Comparison of ENCODE assay signal across 8 mouse cellular contexts in the genomic region with DNA sequence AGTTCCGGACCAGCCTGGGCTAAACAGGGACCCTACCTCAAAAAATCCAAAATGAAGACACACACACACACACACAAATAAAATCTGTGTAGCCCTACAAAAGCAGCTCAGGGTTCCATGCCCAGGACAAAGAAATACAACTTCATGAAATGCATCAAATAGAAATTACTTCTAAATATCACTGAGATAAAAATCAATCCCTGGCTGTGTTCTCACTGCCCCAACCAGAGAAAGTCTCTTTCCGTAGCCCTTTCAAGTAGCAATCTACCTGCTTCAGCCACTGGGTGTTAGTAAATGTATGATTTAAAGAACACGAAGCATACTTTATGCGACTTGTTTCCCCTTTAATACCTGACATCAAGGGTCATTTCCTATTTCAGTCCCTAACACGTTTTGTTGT. TPM values are rescaled to one million over a fixed set of nuclear protein-coding genes. Genes with fewer than 3 reads are reported as not detected.
DNase-seq lines count a peak whose midpoint lies in the region; ATAC-seq and TF ChIP-seq lines count a peak whose summit lies in the region.

No protein-coding gene starts in this region.

- no peak for DNase-seq in kidney, adult 2 months
- no peak for DNase-seq in kidney, postnatal 14 days
- peak; percentile 6 for DNase-seq in c-Kit-positive CD71-positive TER-119-positive erythroid progenitor cells, embryonic 14.5 days (ENCODE audit: low spot score)
- DNase-seq in urinary bladder, postnatal 14 days (ENCODE audit: low spot score) = no peak
- no peak for DNase-seq in urinary bladder, adult 18-20 months (ENCODE audit: low spot score in 2 of 2)
- DNase-seq in adrenal gland, postnatal 36 days = no peak

- TF ChIP-seq CTCF in kidney, adult 2 months (conservative IDR thresholded peaks at IDR 0.05; ENCODE audit: insufficient read depth, insufficient read length, low read depth, low read length) = no peak

- H3K27ac ChIP-seq in kidney, adult 2 months (ENCODE audit: insufficient read depth, low read depth, low read length) = no peak overlapping the region
- no peak overlapping the region for H3K27ac ChIP-seq in hindbrain, embryonic 16.5 days (ENCODE audit: low read depth, low read length)
- no peak overlapping the region for H3K27ac ChIP-seq in midbrain, embryonic 15.5 days

- TF ChIP-seq POLR2A in kidney, adult 2 months (IDR thresholded peaks at IDR 0.05; ENCODE audit: low read depth, low read length) = no peak

- peak overlapping the region; percentile 51 for H3K9ac ChIP-seq in hindbrain, embryonic 16.5 days (ENCODE audit: low read depth, low read length)
- 0 out of 2 replicates have a peak overlapping the region, but pooled peaks have one; percentile 25 for H3K9ac ChIP-seq in midbrain, embryonic 15.5 days

- peak overlapping the region; percentile 68 for H3K4me3 ChIP-seq in kidney, adult 2 months (ENCODE audit: insufficient read depth, low read depth, low read length)
- H3K4me3 ChIP-seq in hindbrain, embryonic 16.5 days (ENCODE audit: low read length) = peak overlapping the region; percentile 90
- H3K4me3 ChIP-seq in midbrain, embryonic 15.5 days = peak overlapping the region; percentile 90

- H3K36me3 ChIP-seq in kidney, adult 2 months (ENCODE audit: control insufficient read depth, insufficient read depth, low read length) = no peaks in the 10 kb centered on the region; the same call in 1 of the 2 replicates
- no peaks in the 10 kb centered on the region for H3K36me3 ChIP-seq in hindbrain, embryonic 16.5 days (ENCODE audit: control insufficient read depth, insufficient read depth, low read length)
- H3K36me3 ChIP-seq in midbrain, embryonic 15.5 days (replicated peaks) = no peaks in the 10 kb centered on the region

- peak overlapping the region; percentile 78 for H3K4me2 ChIP-seq in hindbrain, embryonic 16.5 days (ENCODE audit: low read length)
- H3K4me2 ChIP-seq in midbrain, embryonic 15.5 days = peak overlapping the region; percentile 85

- H3K4me1 ChIP-seq in kidney, adult 2 months (ENCODE audit: control insufficient read depth, insufficient read depth, low read length) = peaks cover 5% of the 10 kb centered on the region; the same call in 1 of the 2 replicates
- peaks cover 13% of the 10 kb centered on the region for H3K4me1 ChIP-seq in hindbrain, embryonic 16.5 days (ENCODE audit: control insufficient read depth, insufficient read depth, low read depth, low read length)
- peaks cover 25% of the 10 kb centered on the region for H3K4me1 ChIP-seq in midbrain, embryonic 15.5 days

- H3K9me3 ChIP-seq in hindbrain, embryonic 16.5 days (ENCODE audit: control insufficient read depth, low read length) = no peaks in the 10 kb centered on the region
- H3K9me3 ChIP-seq in midbrain, embryonic 15.5 days = no peaks in the 10 kb centered on the region

- no peaks in the 10 kb centered on the region for H3K27me3 ChIP-seq in kidney, adult 2 months (replicated peaks; ENCODE audit: control insufficient read depth, insufficient read depth, low read length)
- H3K27me3 ChIP-seq in hindbrain, embryonic 16.5 days (replicated peaks; ENCODE audit: control insufficient read depth, insufficient read depth, low read length) = no peaks in the 10 kb centered on the region
- H3K27me3 ChIP-seq in midbrain, embryonic 15.5 days (replicated peaks) = no peaks in the 10 kb centered on the region

- ATAC-seq in hindbrain, embryonic 16.5 days = no peak
- no peak for ATAC-seq in midbrain, embryonic 15.5 days (replicated peaks)

- 22% methylated on average over 5 of the region's 5 CpGs for WGBS in kidney, adult 2 months
- 30% methylated on average over 5 of the region's 5 CpGs for WGBS in hindbrain, embryonic 16.5 days
- WGBS in midbrain, embryonic 15.5 days = 30% methylated on average over 5 of the region's 5 CpGs

RNA-seq across cellular contexts. Expression of a gene that starts 44.2 kb away (rescaled TPM):
- polyA plus RNA-seq in kidney, adult 2 months (2012; rRNA removed) = 3.3 and 4.6 TPM in 2 replicates
- 2.3 and 3.4 TPM in 2 replicates for polyA plus RNA-seq in hindbrain, embryonic 16.5 days (2015; fragmentation: Nextera tagmentation; extraction: Ambion mirVana)
- 5.7 and 6.1 TPM in 2 replicates for polyA plus RNA-seq in midbrain, embryonic 15.5 days (2015; fragmentation: Nextera tagmentation; extraction: Ambion mirVana)
- total RNA-seq in adrenal gland, postnatal 36 days (2021) = 10 to 100 TPM; 19.1 to 21.4 TPM

RNA-seq across cellular contexts. Expression of a gene that starts 44.9 kb away (rescaled TPM):
- 44.3 and 70.7 TPM in 2 replicates for polyA plus RNA-seq in kidney, adult 2 months (2012; rRNA removed)
- 18.1 and 22.8 TPM in 2 replicates for polyA plus RNA-seq in hindbrain, embryonic 16.5 days (2015; fragmentation: Nextera tagmentation; extraction: Ambion mirVana)
- 18.0 and 20.3 TPM in 2 replicates for polyA plus RNA-seq in midbrain, embryonic 15.5 days (2015; fragmentation: Nextera tagmentation; extraction: Ambion mirVana)
- 10 to 100 TPM; 16.0 to 19.1 TPM for total RNA-seq in adrenal gland, postnatal 36 days (2021)
